Mouse (Mus musculus): ENCODE results near the gene Krt76.

Krt76 gene

GRCm38 (mm10) chr15:101892820-101893219 is at the start of gene Krt76:
Gene Krt76, minus strand, starts transcription at chr15:101892920.
- no peak for DNase-seq (ENCODE audit: low spot score in 2 of 2)

- DNase-seq (ENCODE audit: low spot score in 2 of 2): no peak
Measured at GRCm38 (mm10) chr15:101941948-101942347, 49.2 kb upstream of the Krt76 start.

DNA sequence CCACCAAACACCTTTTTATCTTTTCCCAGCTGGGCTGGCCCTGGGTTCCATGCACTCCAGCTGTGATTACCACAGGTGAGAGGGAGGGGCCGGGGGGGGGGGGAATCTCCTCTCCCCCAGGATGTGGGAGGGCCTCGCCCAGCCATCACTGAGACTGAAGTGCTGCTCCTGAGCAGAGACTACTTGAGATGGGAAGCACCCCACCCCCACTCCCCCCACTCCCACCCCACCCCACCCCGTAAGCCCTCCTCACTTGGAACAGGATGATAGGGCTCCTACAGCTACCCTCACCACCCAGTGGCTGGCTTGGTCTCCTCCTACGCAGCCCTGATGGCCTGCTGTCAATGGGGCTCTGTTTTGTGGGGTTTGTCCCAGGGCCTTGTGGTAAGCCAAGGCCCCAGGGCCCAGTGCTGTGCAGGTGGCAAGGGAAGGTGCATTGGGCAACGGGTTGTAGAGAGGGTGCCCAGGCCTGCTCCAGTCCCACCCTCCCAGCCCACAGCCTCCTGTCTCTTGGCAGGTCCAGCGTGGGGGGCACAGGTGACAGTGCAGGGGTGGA is 47.6 kb upstream of the Krt76 start, which contains the start of gene Krt79:
TSS of gene Krt79 (minus strand) at position 51 of the 556 bp plus-strand sequence.
- DNase-seq (ENCODE audit: low spot score in 2 of 2): no peak

GRCm38 (mm10) chr15:101938600-101939308 is 46.0 kb upstream of the Krt76 start:
- no peak for DNase-seq (ENCODE audit: low spot score in 2 of 2)

- no peak for DNase-seq (ENCODE audit: low spot score in 2 of 2)
Measured at GRCm38 (mm10) chr15:101933024-101933423, 40.3 kb upstream of the Krt76 start.

- DNase-seq (ENCODE audit: low spot score in 2 of 2): no peak
Measured at GRCm38 (mm10) chr15:101929666-101930065, 36.9 kb upstream of the Krt76 start.

- DNase-seq (ENCODE audit: low spot score in 2 of 2): no peak
Measured at GRCm38 (mm10) chr15:101929087-101929486, 36.4 kb upstream of the Krt76 start.

DNA sequence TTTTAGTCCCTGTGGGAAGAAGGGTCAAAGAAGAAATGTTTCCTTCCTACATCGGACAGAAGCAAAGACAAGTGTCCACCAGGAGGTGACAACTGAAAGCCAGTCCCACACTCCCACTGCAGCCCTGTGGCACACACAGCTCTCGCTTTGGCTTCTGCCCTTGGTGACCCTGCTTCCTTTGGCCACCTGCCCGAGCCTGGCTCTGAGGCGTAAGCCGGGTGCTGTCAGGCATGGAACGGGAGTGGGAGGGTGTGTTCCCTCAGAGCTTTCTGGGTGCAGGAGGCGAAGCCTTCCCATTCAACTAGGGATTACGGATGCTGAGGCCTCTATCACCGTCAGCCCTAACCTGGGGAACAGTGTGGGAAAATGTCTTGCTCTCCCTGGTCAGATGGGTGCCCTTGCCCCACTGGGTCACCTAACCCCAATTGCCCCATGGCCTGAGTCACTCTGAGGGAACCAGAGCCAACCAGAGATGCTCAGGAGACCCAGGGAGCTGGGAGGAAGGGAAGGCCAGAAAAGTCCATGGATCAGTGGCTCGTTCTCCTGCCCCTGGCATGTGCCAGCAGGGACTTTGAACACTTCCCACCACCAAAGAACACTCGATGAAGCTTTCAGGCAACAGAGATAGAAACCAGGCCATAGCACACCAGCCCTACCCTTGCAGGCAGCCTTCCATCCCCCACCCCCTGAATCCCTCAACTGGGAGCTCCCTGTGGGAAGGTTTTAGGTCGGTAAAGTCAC is 34.8 kb upstream of the Krt76 start:
- DNase-seq (ENCODE audit: low spot score in 2 of 2): no peak

DNA sequence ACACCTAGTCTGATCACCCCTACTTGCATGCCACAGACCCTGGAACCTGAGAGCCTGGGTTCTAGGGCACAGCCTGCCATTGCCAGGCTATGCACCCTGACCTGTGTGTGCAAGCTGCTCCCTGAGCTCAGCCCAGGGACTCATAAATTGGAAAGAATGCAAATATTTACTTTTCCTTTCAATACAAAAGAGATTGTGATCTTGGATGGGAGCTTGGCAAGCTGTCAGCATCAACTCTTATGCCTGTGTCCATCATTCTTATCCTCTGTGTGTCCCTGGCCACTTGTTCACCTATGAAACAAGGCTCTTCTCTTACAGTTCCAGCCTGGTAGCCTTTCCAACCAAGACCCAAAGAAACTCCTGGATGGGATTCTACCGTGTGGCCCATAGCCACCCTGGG is 32.3 kb upstream of the Krt76 start:
- DNase-seq (ENCODE audit: low spot score in 2 of 2): no peak

GRCm38 (mm10) chr15:101924635-101925034 is 31.9 kb upstream of the Krt76 start, which contains the start of gene Krt4:
Gene Krt4, minus strand, starts transcription at chr15:101924735.
- no peak for DNase-seq (ENCODE audit: low spot score in 2 of 2)

GRCm38 (mm10) chr15:101922296-101922695 is 29.6 kb upstream of the Krt76 start:
- no peak for DNase-seq (ENCODE audit: low spot score in 2 of 2)

GRCm38 (mm10) chr15:101916072-101916471 is 23.4 kb upstream of the Krt76 start:
- DNase-seq (ENCODE audit: low spot score in 2 of 2): no peak

GRCm38 (mm10) chr15:101904849-101905248 is 12.1 kb upstream of the Krt76 start:
- no peak for DNase-seq (ENCODE audit: low spot score in 2 of 2)

GRCm38 (mm10) chr15:101902171-101903149 is 9.7 kb upstream of the Krt76 start:
- DNase-seq (ENCODE audit: low spot score in 2 of 2): no peak

DNA sequence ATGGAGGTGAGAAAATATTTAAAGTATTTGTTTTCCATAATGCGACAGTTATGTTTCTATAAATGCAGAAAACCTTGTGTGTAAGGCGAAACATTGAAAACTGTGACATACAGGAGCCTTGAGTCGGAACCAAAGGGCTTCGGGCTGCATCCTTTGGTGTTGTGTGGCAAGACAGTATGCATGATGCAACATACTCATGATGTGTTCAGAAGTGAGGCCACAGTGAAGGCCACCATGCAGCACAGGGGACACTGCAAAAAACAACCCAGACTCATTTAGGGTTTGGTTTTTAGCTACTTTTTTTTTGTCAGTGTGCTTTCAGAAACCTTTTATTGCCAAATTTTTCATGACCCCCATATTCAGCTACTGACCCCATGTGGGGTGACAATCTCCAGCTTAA is 2.5 kb upstream of the Krt76 start:
- DNase-seq (ENCODE audit: low spot score in 2 of 2): no peak

DNA sequence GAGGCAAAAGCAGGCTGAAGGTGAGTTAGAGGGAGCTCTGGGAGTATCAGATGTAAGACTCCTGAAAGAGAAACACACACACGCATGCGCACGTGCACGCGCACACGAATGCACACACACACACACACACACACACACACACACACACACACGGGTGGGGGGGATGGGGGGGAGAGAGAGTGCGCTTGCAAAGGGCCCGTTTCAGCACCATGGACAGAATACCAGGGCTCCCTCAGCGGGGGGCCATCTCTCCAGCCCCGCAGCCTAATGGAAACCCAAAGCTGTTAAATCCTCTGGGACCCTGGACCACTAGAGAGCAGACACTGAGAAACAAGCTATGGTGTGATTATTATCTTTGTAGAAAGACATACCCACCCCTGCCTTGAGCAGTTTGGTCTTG is 12.9 kb downstream of the Krt76 start:
- no peak for DNase-seq (ENCODE audit: low spot score in 2 of 2)

DNA sequence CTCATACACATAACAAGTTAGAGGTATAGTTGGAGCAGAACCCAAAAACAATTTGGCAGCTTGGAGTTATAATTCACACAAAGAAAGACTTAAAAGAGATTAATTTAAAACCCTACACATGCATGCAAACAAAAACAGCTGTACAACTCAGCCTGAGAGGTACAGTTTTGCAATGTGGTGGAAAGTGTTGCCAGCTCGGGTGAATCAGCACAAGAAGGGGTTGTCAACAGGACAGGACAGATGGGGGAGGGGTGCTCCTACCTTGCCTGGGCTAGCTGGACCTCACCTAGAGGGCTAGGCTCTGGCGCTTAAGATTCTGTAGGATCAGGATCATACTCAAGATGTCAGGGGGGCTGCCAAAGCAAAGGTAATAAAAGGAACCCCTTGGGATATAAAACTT is 14.7 kb downstream of the Krt76 start:
- DNase-seq (ENCODE audit: low spot score in 2 of 2): no peak

GRCm38 (mm10) chr15:101874383-101874782 is 18.3 kb downstream of the Krt76 start:
- no peak for DNase-seq (ENCODE audit: low spot score in 2 of 2)

- DNase-seq (ENCODE audit: low spot score in 2 of 2): no peak
Measured at GRCm38 (mm10) chr15:101873231-101873630, 19.5 kb downstream of the Krt76 start.

GRCm38 (mm10) chr15:101869431-101869830 is 23.3 kb downstream of the Krt76 start, which contains the start of gene Krt77:
Gene Krt77, minus strand, starts transcription at chr15:101869705.
- DNase-seq (ENCODE audit: low spot score in 2 of 2): peak; percentile 49 to 62

GRCm38 (mm10) chr15:101866754-101867153 is 26.0 kb downstream of the Krt76 start:
- DNase-seq (ENCODE audit: low spot score in 2 of 2): no peak

All from frontal cortex, postnatal 14 days (tissue).